Mouse (Mus musculus) stomach, postnatal 0 days (tissue): ENCODE data around the gene Tgfb1. TPM values are rescaled to one million over a fixed set of nuclear protein-coding genes. Genes with fewer than 3 reads are reported as not detected.
A peak's percentile ranks its signal among the peaks of the same experiment; 100 is the strongest.

Source experiments
- ATAC-seq: fragments of 200-750 bp; cut with Nextera tagmentation; 2 replicates; pipeline ENCODE4 v1.8.0; 2017; ENCODE audit not compliant: low FRiP score, low TSS enrichment
- DNase-seq: peaks from one replicate; pipeline ENCODE4 v3.0.0-alpha.2; 2016; ENCODE audit warnings: low spot score
- H3K27ac ChIP-seq: fragments of 300-500 bp; sonication (generic); replicated peaks from 2 replicates; pipeline ENCODE4 v1.5.1; 2014; ENCODE audit warnings: mild to moderate bottlenecking, control low read depth
- H3K27me3 ChIP-seq: fragments of 300-500 bp; sonication (generic); 2 replicates; pipeline ENCODE4 v1.6.1; 2014; ENCODE audit warnings: low read length; ENCODE audit not compliant: control insufficient read depth, insufficient read depth
- H3K36me3 ChIP-seq: fragments of 300-500 bp; sonication (generic); 2 replicates; pipeline ENCODE4 v1.6.1; 2014; ENCODE audit warnings: low read length, mixed read lengths; ENCODE audit not compliant: control insufficient read depth, insufficient read depth
- H3K4me1 ChIP-seq: fragments of 300-500 bp; sonication (generic); replicated peaks from 2 replicates; pipeline ENCODE4 v1.6.1; 2014; ENCODE audit warnings: antibody characterized with exemption; ENCODE audit not compliant: control insufficient read depth, insufficient read depth
- H3K4me2 ChIP-seq: fragments of 300-500 bp; sonication (generic); replicated peaks from 2 replicates; pipeline ENCODE4 v1.6.1; 2014; ENCODE audit warnings: low read depth, mild to moderate bottlenecking, control low read depth, moderate library complexity
- H3K4me3 ChIP-seq: fragments of 300-500 bp; sonication (generic); 2 replicates; pipeline ENCODE4 v1.5.1; 2014; ENCODE audit warnings: low read depth, low read length, control low read depth
- H3K9ac ChIP-seq: fragments of 300-500 bp; sonication (generic); 2 replicates; pipeline ENCODE4 v1.6.1; 2014; ENCODE audit warnings: mild to moderate bottlenecking, low read length, control low read depth, mixed read lengths
- H3K9me3 ChIP-seq: fragments of 300-500 bp; sonication (generic); 2 replicates; pipeline ENCODE4 v1.6.1; 2016; ENCODE audit warnings: low read length; ENCODE audit not compliant: control insufficient read depth
- CTCF ChIP-seq: IDR thresholded peaks from 2 replicates; pipeline ENCODE4 v1.5.1; 2016; ENCODE audit warnings: antibody characterized with exemption, low read depth, mild to moderate bottlenecking, moderate library complexity
- EP300 ChIP-seq: optimal IDR thresholded peaks from 2 replicates; pipeline ENCODE3; 2016; ENCODE audit warnings: antibody characterized with exemption
- whole genome bisulfite sequencing: fragments of 180-500 bp; shearing (Covaris S2); extraction: QIAGEN DNeasy Blood & Tissue Kit; methylation state at CpG from one replicate; pipeline ENCODE4 v1.1.7; 2014; 5-methylcytosine and 5-hydroxymethylcytosine counted together
- polyA plus RNA-seq: library from polyadenylated mRNA; unstranded; fragments of >200 nt; fragmentation: Nextera tagmentation; extraction: Ambion mirVana; gene quantifications from 2 replicates; pipeline ENCODE4 v1.2.1, GENCODE M21; 2015

Tgfb1 gene
- polyA plus RNA-seq, 1 experiment from 2014 or later = 1.6 TPM

- peak; percentile 98 for ATAC-seq
- H3K4me1 ChIP-seq = 0 out of 2 replicates have a peak, but pooled peaks cover 2% of the 10 kb centered on the region
- under 1% methylated on average over 50 of the region's 50 CpGs for WGBS
Measured at GRCm38 (mm10) chr7:25658657-25659472, 27.9 kb upstream of the Tgfb1 start, which contains the start of the genes Bckdha and Exosc5. TSS of gene Bckdha (minus strand) at chr7:25658981. TSS of gene Exosc5 (plus strand) at chr7:25659164.

GRCm38 (mm10) chr7:25666381-25666780, 20.4 kb upstream of the Tgfb1 start:
- TF ChIP-seq EP300 (no peak), CTCF (no peak)
- H3K9ac ChIP-seq = no peak overlapping the region
- no peak overlapping the region for H3K27ac ChIP-seq
- WGBS = 93% methylated on average over 8 of the region's 8 CpGs
- no peaks in the 10 kb centered on the region for H3K4me1 ChIP-seq
- no peak for ATAC-seq
- DNase-seq = no peak
- H3K36me3 ChIP-seq = 0 out of 2 replicates have a peak, but pooled peaks cover 5% of the 10 kb centered on the region
- no peak overlapping the region for H3K4me2 ChIP-seq
- no peaks in the 10 kb centered on the region for H3K27me3 ChIP-seq
- no peaks in the 10 kb centered on the region for H3K9me3 ChIP-seq
- H3K4me3 ChIP-seq = no peak overlapping the region

More at GRCm38 (mm10) chr7:25658657-25659472, 27.9 kb upstream of the Tgfb1 start, which contains the start of the genes Bckdha and Exosc5:
- Histone ChIP-seq H3K9ac (peak within 1 kb of the TSS; percentile 70), H3K4me3 (peak within 1 kb of the TSS; percentile 66), H3K27me3 (no peaks in the 10 kb centered on the region), H3K9me3 (no peaks in the 10 kb centered on the region), H3K36me3 (no peaks in the 10 kb centered on the region), H3K27ac (peak within 1 kb of the TSS; percentile 59), H3K4me2 (peak within 1 kb of the TSS; percentile 73)
- TF ChIP-seq EP300 (peak; percentile 98), CTCF (no peak; the same call in 1 of the 2 replicates)
- peak; percentile 99 for DNase-seq

GRCm38 (mm10) chr7:25669158-25669557, 17.6 kb upstream of the Tgfb1 start:
- H3K4me2 ChIP-seq = no peak overlapping the region
- DNase-seq = no peak
- no peak for ATAC-seq
- no peak overlapping the region for H3K27ac ChIP-seq
- no peaks in the 10 kb centered on the region for H3K27me3 ChIP-seq
- no peaks in the 10 kb centered on the region for H3K9me3 ChIP-seq
- TF ChIP-seq CTCF = no peak
- TF ChIP-seq EP300 = no peak
- 85% methylated on average over 10 of the region's 10 CpGs for WGBS
- H3K36me3 ChIP-seq = 0 out of 2 replicates have a peak, but pooled peaks cover 5% of the 10 kb centered on the region
- H3K9ac ChIP-seq = no peak overlapping the region
- no peaks in the 10 kb centered on the region for H3K4me1 ChIP-seq
- no peak overlapping the region for H3K4me3 ChIP-seq

GRCm38 (mm10) chr7:25669631-25670030, 17.2 kb upstream of the Tgfb1 start:
- ATAC-seq (no peak), DNase-seq (no peak)
- H3K4me3 ChIP-seq = no peak overlapping the region
- WGBS = 76% methylated on average over 9 of the region's 9 CpGs
- no peak overlapping the region for H3K9ac ChIP-seq
- H3K4me1 ChIP-seq = no peaks in the 10 kb centered on the region
- H3K9me3 ChIP-seq = no peaks in the 10 kb centered on the region
- TF ChIP-seq EP300 (no peak), CTCF (no peak)
- H3K27me3 ChIP-seq = no peaks in the 10 kb centered on the region
- no peak overlapping the region for H3K27ac ChIP-seq
- 0 out of 2 replicates have a peak, but pooled peaks cover 5% of the 10 kb centered on the region for H3K36me3 ChIP-seq
- H3K4me2 ChIP-seq = no peak overlapping the region

- TF ChIP-seq CTCF = no peak
- no peak for TF ChIP-seq EP300
- H3K4me3 ChIP-seq = no peak overlapping the region
- H3K27me3 ChIP-seq = no peaks in the 10 kb centered on the region
- no peak for ATAC-seq
- no peaks in the 10 kb centered on the region for H3K9me3 ChIP-seq
- H3K27ac ChIP-seq = no peak overlapping the region
- DNase-seq = no peak
- H3K9ac ChIP-seq = no peak overlapping the region
- 89% methylated on average over 4 of the region's 4 CpGs for WGBS
- H3K36me3 ChIP-seq = 0 out of 2 replicates have a peak, but pooled peaks cover 5% of the 10 kb centered on the region
- H3K4me2 ChIP-seq = no peak overlapping the region
- 0 out of 2 replicates have a peak, but pooled peaks cover 1% of the 10 kb centered on the region for H3K4me1 ChIP-seq
Measured at GRCm38 (mm10) chr7:25670096-25670495, 16.7 kb upstream of the Tgfb1 start.

- 0 out of 2 replicates have a peak, but pooled peaks cover 5% of the 10 kb centered on the region for H3K36me3 ChIP-seq
- DNase-seq (no peak), ATAC-seq (no peak)
- no peak overlapping the region for H3K4me2 ChIP-seq
- WGBS = 58% methylated on average over 2 of the region's 2 CpGs
- no peak overlapping the region for H3K4me3 ChIP-seq
- H3K4me1 ChIP-seq = 0 out of 2 replicates have a peak, but pooled peaks cover 3% of the 10 kb centered on the region
- TF ChIP-seq EP300 = no peak
- TF ChIP-seq CTCF = no peak
- H3K9ac ChIP-seq = no peak overlapping the region
- H3K27me3 ChIP-seq = no peaks in the 10 kb centered on the region
- H3K9me3 ChIP-seq = no peaks in the 10 kb centered on the region
- no peak overlapping the region for H3K27ac ChIP-seq
Measured at GRCm38 (mm10) chr7:25671686-25672085, 15.1 kb upstream of the Tgfb1 start.
